ENCODE assay signal across 1 mouse cellular context in genomic region chr17:80014361-80014809, GRCm38 (mm10).
TF ChIP-seq lines count a peak whose summit lies in the region.

No protein-coding gene starts in this region.

TF ChIP-seq in MEL, 35 proteins besides CTCF, POLR2A, EP300 and RAD21 (continued from another document):
- TF ChIP-seq MAFK (IDR thresholded peaks at IDR 0.05; ENCODE audit: borderline replicate concordance, low read depth, low read length) (no peak), HCFC1 (IDR thresholded peaks at IDR 0.05; ENCODE audit: low read depth, low read length) (no peak), MAZ (IDR thresholded peaks at IDR 0.05; ENCODE audit: low read depth, low read length) (no peak), JUND (IDR thresholded peaks at IDR 0.05; ENCODE audit: low read depth, low read length) (no peak), ZC3H11A (IDR thresholded peaks at IDR 0.05; ENCODE audit: low read depth, low read length) (0 out of 2 replicates have a peak, but pooled peaks have one; percentile 11), TAL1 (IDR thresholded peaks at IDR 0.05; ENCODE audit: low read length) (peak; percentile 69), SMC3 (IDR thresholded peaks at IDR 0.05; ENCODE audit: low read depth, low read length) (0 out of 2 replicates have a peak, but pooled peaks have one; percentile 18), ZNF384 (IDR thresholded peaks at IDR 0.05; ENCODE audit: low read depth, low read length) (no peak), CHD1 (IDR thresholded peaks at IDR 0.05; ENCODE audit: low read depth, low read length) (no peak)
TF ChIP-seq in MEL: peak in this region for 14.
